Mouse (Mus musculus) CD4-positive, CD25-positive, alpha-beta regulatory T cell, adult 4 months (primary cell): ENCODE results near the gene Msi1. TPM values are rescaled to one million over a fixed set of nuclear protein-coding genes. Genes with fewer than 3 reads are reported as not detected.

Experiments
- ATAC-seq: one replicate; pipeline ENCODE4 v1.8.0; 2017
- polyA plus RNA-seq, 2 experiments: library from polyadenylated mRNA; unstranded; fragments of 100-300 nt; shearing (Covaris generic); gene quantifications; one replicate each; pipeline ENCODE4 v1.2.1; 2017

Gene Msi1
- not detected for polyA plus RNA-seq

DNA sequence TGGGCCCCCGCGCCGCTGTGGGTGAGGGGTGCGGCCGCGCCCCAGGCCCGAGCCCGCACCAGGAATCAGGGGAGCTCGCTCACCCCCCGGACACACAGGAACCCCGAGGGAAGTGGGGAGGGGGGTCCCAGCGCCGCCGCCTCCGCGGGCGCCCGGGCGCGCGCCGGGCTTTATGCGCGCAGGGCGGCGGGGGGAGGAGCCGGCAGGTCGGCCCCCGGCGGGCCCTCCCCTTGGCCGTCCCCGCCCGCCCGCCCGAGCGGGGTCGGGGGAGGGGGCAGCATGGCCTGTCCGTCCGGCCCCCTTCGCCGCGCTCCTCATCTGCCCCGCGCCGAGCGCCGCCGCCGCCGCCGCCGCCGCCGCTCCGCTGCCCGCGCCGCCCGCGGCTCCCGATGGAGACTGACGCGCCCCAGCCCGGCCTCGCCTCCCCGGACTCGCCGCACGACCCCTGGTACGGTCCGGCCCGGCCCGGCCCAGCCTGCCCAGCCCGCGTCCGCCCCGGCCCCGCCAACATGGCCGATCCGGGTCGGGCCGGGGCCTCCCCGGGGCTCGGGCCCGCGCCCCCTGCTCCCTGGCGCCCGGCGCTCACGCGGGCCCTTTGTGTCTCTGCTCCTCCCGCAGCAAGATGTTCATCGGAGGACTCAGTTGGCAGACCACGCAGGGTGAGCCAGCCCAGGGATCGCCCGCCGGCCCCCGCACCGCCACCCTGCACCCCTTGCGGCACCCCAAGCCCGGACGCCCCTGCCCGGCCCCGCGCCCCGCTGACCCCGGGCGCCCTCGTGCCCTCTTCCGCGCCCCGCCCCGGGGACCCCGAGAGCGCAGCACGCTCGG is at the start of gene Msi1:
TSS of gene Msi1 (plus strand) at position 241 of the 828 bp plus-strand sequence.
- no peak for ATAC-seq

DNA sequence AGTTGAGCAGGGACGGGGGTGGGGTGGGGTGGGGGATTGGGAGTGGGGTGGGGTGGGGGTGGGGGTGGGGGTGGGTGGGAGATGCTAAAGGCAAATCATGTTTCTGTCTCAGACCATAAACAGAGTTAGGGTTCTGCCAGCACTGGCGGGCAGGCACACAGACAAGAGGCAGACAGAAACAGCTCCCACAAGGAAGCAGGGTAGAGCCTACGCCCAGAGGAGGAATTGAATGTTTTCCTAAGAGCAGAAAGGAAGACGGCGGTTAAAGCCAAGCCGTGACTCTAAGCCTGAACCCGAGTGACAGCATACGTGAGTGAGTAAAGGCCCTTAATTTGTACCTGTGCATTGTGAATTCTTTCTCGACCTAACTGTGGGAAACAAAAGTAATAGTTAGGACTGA is 37.5 kb upstream of the Msi1 start:
- ATAC-seq, result no peak

- no peak for ATAC-seq
Measured at GRCm38 (mm10) chr5:115392969-115393368, 36.4 kb upstream of the Msi1 start.

- ATAC-seq, result no peak
Measured at GRCm38 (mm10) chr5:115394223-115394622, 35.2 kb upstream of the Msi1 start.

DNA sequence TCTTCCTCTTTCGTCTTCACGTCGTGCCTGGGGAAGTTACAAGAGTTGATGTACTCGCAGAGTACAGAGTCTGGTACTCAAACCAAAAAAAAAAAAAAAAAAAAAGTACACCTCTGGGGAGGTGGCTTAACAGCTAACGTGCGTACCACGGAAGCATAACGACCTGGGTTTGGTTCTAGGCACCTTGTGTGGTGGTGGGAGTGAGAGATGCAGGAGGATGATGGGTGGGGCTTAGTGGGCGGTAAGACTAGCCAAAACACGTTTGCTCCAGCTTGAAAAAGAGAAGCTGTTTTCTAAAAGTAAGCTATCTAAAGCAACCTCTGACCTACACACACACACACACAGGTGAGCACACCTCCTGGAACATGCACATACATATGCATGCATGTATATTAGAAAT is 34.6 kb upstream of the Msi1 start:
- ATAC-seq, result no peak

DNA sequence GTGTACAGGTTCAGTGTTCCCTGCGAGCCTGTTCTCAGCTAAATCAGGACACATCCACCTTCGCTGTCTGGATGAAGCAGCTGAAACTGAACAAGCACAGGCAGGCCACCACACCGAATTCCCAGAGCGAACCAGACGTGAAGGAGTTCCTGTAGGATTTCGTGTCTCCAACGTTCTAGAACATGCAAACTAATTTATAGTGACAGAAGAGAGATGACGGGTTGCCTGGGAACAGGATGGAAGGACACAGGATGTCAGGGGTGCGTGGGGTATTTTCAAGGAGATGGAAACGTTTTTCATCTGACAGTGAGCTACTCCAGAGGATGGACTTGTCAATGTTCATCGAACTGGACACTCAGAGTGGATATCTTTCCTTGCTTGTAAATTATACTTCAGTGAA is 32.7 kb upstream of the Msi1 start:
- ATAC-seq, result no peak

GRCm38 (mm10) chr5:115397839-115398780 is 31.3 kb upstream of the Msi1 start:
- no peak for ATAC-seq

GRCm38 (mm10) chr5:115402063-115402462 is 27.3 kb upstream of the Msi1 start:
- no peak for ATAC-seq

- ATAC-seq, result no peak
Measured at GRCm38 (mm10) chr5:115403436-115404140, 25.8 kb upstream of the Msi1 start.

DNA sequence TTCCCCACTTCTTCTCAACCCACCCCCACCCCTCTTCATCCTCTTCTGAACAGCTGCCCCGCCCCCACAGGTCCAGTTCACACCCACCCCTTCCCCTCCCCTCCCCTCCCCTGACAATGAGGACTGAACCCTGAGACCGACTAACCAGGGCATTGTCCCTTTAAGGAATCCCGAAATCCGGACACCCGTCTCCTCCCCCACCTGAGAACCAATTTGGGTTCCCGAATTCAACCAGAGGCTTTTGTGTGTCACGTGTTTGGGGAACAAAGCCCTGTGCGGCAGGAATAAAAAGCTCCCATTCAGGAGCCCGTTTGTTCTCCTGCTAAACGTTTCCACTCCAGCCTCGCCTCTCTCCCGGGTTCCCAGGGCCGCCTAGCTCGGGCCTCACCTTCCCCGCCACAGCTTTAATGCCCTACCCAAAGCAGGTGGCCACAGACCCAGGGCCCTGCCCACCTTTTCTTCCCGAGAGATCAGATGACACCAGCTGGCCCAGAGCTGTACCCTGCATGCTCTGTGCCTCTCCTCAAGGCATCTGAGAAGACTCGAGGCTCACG is 25.1 kb upstream of the Msi1 start:
- no peak for ATAC-seq

DNA sequence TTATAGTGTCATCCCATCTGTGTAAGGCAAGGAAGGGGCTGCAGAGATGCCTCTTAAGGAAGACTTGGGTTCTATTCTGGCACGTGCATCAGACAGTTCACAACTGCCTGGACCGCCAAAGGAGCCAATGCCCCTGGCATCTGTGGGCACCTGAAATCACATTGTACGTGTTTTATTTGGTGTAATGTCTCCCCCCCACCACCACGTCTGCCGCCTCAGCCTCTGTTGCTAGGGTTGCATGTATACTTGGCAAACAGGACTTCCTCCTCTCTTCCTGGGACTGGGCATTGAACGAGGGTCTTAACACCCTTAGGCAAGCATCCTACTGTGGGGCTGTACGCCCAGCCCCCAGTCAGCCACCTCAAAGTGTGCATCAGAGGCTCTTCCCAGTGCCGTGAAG is 24.2 kb upstream of the Msi1 start:
- no peak for ATAC-seq

DNA sequence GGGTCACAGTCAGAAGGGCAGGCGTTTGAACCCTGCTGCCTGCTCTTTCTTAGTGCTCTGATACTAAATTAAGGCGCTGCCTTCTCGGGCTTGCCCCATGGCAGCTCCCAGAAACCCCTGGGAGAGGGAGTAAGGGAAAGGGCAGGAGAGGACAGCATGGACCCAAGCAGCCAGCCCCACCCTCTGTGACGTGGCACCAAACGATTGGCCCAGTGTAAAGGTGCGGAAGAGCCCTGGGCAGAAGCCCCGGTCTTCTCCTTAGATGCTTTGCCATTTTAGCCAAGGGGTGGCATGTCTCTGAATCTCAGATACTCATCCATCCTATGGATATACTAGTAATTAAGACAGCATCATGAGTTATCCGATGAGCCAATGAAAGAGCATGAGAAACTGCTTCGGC is 21.3 kb upstream of the Msi1 start:
- ATAC-seq, result no peak

DNA sequence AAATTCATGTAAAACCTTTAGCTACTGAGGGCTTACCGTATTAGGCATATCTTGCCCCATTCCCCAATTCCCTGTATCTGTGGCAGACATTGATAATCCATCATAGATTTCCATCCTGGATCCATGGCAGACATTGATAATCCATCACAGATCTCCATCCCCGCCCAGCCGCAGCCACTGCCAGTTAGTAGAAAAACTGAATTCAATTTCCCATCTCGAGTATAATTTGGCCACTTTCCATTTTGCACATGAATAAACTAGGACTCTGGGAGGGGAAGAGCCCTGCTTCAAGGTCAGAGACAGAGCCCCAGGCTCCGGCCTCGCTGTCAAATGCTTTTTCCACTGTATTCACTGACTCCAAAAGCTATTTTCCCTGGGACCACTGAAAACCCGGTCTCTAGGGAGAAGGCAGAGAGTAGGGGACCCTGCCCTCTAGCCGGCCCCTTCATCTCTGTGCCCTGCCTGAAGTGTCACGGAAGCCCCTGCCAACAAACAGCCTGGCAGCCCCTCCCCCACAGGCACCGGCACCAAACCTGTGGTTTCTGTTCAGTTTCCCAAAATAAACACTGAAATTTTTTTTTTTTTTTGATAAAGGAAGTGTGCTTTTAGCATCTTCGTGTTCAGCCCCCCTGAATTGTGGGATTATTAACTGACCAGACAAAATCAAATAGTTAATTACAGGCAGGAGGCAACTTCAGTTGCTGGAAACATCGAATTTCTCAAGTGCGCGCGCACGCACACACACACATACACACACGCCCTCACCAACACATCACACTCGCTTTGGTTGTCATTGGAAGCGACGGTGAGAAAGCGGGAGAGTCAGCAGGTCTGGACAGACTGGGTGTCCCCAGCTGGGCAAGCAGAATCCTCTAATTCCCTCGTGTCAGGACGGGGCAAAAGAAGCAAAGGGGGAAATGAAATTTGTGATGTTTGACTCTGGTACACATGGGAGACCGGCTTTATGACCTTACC is 14.0 kb upstream of the Msi1 start:
- ATAC-seq, result no peak

- no peak for ATAC-seq
Measured at GRCm38 (mm10) chr5:115428831-115429358, 504 bp upstream of the Msi1 start.

GRCm38 (mm10) chr5:115430187-115430960 is 975 bp downstream of the Msi1 start:
- no peak for ATAC-seq

GRCm38 (mm10) chr5:115431061-115431897 is 1.9 kb downstream of the Msi1 start:
- ATAC-seq, result no peak

DNA sequence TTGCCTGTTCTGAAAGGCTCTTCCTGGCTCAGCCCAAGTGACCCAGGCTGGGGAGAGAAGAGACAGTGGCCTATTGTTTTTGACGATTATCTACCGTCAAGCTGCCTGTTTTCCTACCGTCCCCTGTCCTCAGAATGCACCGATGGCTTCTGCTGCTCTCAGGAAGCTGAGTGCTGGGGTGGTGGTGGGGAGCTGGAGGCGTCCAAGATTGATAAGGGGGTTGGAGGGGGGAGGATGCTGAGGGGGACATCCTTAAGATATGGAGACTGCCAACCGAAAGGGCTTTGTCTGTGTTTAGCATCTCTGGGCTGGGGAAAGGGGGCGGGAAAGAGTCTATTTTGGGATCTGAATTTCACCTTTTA is 2.5 kb downstream of the Msi1 start:
- ATAC-seq, result no peak

DNA sequence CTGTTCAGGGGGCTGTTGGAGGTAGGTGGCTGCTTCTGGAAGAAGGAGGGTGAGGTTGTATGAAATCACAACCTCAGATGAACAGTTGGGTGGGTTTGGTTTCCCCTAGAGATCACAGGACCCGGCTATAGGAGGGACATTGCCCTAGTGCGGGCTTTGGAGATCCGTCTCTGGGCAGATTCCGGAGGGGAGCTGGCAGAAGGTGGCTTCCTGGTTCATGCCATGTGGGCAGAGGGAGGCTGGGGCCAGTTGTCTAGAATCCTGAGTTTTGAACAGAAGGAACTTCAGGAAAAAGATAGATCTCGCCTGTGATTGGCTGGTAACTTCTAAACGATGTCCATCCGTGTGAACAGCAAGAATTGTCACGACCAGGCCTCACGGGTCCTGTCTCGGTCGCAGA is 3.0 kb downstream of the Msi1 start:
- no peak for ATAC-seq

GRCm38 (mm10) chr5:115433191-115433590 is 3.8 kb downstream of the Msi1 start:
- no peak for ATAC-seq
